Mouse (Mus musculus): ENCODE measurements around the gene Copb1.
"Not testable (repeated sequence)": the region's sequence is repeated elsewhere in the genome, so short reads cannot be mapped to it uniquely, and the experiment has no call there.

Copb1 gene

DNA sequence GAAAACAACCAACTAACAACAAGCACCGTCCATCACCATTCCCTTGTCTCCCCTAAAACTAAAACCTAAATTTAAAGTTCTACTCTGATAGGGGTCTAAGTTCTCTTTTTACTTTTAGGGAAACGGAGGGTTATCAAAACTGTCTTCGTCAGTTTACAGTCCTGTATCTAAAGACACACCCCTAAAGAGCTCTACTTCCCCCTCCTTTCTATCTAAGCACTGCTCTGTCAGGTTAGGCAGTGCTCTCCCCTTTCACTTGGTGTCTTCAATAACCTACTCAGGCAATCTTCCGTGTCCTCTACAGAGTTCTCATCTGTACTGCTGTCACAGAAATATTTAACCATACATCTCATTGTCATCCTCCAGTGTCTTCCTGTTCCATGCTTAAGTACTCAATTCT lies 34.1 kb downstream of the Copb1 start:
- no peak for DNase-seq (ENCODE audit: low spot score in 2 of 2)

DNA sequence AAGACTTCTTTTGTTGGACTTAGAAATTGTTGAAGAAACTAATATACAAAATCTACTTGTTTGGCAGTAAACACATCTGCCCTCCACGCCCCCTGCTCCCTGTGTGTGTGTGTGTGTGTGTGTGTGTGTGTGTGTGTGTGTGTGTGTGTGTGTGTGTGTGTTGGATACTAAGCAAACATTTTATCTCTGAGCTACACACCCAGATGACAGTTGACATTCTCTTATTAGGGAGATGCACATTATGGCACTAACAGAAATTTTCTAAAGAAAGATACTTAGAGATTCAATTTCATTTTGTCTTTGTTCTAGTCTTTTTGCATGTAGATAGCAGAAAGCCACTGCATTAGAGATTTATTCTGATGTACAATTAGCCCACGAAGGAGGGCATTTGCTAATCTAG lies 37.6 kb downstream of the Copb1 start:
- DNase-seq (ENCODE audit: low spot score in 2 of 2) = no peak

DNA sequence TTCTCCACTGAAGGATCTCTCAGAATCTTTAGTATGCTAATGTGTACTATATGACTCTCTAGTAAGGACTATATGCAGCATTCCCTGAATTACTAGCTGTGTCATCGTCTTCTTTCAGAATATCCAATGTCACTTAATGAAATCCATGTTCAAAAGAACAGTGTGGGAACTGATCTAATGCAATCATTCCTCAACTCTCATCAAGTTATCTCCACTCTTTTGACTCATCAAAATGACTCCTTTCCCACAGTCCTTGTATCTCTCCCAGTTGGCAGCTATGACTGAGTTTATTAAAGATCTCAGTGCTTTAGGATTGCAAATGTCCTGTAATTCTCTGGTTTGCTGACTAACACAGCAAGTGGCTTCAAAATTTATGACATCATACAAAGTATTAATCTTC lies 40.1 kb downstream of the Copb1 start:
- no peak for DNase-seq (ENCODE audit: low spot score in 2 of 2)

DNA sequence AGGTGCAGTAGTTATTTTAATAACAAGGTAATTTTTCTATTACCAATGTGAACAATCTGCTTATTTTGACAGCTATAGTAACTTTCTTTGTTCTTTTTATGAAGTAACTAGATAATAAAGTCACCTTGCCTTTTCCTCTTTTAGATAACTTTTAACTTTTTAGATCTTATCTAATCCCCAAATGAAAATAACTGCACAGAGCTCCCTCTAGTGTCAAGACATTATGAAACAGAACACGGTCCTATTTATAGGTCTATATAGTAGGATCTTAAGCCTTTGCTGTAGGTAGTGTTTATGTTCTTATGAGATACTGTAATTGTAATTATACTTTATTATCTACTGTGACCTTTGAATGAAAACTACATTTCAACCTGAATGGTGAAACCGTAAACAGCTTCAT lies 41.0 kb downstream of the Copb1 start:
- DNase-seq (ENCODE audit: low spot score in 2 of 2) = no peak

DNA sequence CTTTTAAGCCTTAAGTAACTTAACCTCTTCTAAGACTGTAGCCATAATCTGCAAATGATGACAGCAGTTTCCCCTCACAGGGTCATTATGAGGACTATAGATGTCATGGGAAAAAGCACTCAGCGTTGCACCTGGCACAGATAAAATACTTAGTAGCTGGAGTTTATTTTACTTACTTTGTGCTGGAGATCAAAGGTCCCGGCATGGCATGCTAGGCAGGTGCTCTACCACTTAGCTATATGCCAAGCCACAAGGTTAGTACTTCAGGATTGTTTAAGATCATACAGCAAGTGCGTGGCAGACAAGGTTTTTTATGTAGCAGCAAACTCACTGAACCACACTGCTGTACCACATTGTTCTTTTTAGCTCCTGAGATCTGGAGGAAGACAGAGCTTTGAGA lies 43.9 kb downstream of the Copb1 start:
- no peak for DNase-seq (ENCODE audit: low spot score in 2 of 2)

DNA sequence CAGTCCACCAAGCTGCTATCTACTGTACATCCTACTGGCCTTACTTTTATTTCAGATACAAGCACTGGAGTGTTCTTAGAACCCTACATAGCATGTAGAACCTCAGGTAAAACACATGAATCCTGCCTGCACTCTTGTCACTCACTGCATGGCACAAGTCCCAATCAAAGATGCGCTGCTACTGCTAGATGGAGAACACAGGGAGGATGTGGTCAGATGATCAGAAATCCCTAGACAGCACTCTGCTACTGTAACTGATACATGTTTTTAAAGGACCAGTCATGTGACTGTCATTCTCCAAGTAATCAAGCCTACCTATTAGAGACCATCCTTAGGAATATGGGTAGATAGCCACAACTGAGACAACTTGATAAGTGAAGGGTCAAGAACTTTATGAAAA lies 44.7 kb downstream of the Copb1 start:
- DNase-seq (ENCODE audit: low spot score in 2 of 2) = no peak

DNA sequence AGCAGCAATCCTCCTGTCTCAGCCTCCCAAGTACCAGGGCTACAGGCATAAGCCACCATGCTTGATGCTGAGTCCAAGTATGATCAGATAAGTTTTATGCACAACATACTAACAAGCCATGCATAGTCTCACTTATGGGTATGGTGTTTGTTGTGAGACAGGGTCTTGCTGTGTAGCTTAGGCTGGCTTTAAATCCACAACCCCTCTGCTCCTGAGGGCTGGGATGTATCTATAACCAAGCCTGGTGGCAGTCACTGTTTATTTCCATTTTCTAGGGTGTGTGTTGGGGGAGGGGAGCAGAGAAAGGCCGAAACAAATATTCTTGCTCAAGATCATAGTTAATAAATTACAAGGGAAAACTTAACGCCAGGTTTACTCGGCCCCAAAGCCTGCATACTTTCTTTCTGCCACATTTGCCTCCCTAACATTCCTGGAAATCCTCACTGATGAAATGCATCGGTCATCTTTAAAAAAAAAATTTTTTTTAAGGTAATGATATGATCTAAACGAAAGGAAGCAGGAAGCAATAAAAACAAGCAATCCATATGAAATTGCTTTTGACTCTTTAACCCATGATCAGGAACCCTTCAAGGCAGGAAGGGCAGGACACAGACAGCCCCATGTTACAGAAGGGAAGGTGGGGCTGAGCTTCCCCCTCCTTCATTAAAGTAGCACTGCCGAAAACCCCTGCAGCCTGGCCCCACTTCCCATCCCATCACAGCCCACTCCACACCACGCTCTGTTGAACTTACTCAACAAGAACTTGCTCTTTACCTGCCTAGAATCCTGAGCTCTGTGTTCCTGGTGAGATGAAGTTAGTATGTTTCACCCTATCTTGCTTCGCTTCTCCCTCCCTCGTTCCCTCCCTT lies 50.8 kb downstream of the Copb1 start:
- DNase-seq (ENCODE audit: low spot score in 2 of 2) = no peak

DNA sequence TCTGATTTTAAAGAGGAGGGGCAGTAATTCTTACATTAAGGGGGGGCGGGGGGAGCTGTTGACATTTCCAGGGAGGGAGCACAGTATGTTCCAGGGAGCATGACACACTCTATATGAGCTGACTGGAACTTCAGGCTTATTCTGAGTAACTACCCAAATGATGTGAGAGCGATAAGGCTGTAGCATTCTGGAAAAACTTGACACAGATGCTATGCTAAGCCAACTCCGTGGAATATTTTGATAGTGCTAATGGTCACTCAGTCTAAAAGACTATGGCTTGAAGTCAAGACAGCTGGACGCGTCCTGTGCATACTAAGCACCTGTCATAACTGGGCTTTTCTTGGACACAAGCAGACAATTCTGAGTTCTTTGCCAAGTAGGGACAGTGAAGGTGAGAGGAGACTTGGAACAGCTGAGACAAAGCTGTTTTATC lies 51.5 kb downstream of the Copb1 start:
- DNase-seq (ENCODE audit: low spot score in 2 of 2) = no peak

DNA sequence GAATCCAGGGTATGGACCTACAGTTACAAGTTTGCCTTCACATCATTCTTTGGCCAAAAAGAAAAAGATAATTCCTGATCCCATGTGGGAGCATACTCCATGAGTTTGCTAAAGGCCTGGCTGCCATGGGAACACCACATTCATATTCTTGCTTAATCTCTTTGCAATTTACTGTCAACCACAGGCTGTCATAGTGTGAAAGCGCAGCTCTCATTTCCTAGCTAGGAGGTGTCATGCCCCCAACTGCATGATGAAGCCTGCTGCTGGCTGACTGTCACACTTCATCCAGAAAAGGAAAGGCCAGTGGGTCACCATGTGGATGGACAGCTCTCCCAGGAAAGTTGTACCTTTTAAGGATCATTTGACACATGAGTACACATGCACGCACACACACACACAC lies 53.9 kb downstream of the Copb1 start:
- peak; percentile 43 to 73 for DNase-seq (ENCODE audit: low spot score in 2 of 2)

DNA sequence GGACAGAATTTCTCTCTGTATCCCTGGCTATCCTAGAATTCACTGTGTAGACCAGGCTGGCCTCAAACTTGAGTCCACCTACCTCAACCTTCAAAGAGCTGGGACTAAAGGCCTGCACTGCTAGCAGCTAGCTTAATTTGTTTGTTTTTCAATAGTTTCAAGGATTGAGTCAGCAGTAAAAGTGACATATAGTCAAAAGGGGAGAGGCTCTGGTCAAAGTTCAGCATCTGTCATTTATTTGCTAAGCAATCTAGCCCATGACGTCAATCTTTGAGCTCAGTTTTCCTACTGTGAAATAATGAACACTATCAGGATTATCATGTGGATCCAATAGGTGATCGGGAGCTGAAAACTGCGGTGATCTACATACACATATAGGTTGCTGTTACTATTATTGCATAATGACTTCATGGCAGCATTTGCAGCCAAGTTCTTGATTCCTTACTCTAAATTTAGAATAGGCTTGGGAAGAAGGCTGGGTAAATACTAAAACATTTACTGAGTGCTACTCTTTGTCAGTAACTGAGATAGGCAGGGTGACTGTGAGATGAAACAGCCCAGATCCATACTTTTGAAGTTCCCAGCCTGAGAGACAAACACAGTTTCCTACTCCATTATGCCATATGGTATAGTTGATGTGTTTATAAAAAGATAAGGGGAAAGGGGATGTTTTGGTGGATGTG lies 54.9 kb downstream of the Copb1 start:
- no peak for DNase-seq (ENCODE audit: low spot score in 2 of 2)

DNA sequence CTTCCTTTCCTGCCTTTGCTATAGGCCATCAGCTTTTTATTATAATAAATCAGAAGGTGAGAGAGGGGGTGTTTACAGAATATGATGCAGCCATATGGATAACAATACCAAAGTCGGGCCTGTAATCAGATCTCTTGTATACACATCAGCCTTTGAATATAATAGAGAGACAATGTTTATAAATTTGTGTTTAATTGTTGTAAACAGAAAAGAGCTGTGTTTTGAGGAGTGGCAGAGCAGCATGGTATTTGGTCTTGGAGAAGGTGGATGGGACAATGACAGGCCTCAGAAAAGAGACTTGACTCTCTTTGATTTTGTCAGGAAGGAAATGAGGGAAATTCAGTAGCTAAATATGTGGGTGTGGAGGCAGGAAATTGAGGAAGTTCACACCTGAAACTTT lies 56.3 kb downstream of the Copb1 start:
- no peak for DNase-seq (ENCODE audit: low spot score in 2 of 2)

DNA sequence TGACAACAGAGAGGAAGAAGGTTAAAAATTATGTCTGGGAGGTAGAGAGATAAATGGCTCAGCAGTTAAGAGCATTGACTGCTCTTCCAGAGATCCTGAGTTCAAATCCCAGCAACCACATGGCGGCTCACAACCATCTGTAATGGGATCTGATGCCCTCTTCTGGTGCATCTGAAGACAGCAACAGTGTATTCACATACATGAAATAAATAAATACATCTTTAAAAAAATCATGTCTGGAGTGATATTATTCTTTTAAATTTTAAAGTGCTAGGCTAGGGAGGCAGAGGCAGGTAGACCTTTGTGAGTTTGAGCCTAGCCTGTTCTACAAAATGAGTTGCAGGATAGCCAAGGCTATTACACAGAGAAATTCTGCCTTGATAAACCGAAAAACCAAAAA lies 57.9 kb downstream of the Copb1 start:
- not testable (repeated sequence) for DNase-seq (ENCODE audit: low spot score in 2 of 2)

DNA sequence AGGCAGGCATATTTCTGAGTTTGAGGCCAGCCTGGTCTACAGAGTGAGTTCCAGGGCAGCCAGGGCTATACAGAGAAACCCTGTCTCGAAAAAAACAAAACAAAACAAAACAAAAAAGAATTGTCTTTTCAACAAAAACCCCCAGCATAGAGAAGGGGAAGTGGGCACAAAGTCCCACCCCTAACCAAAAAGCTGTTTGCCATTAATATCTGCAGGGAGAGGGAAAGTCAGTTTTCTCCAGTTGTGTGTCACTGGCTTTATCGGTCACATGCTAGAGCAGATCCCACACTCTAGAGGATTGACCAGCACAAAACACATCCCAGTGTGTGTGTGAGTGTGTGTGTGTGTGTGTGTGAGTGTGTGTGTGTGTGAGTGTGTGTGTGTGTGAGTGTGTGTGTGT lies 59.7 kb downstream of the Copb1 start:
- DNase-seq (ENCODE audit: low spot score in 2 of 2) = not testable (repeated sequence)

DNA sequence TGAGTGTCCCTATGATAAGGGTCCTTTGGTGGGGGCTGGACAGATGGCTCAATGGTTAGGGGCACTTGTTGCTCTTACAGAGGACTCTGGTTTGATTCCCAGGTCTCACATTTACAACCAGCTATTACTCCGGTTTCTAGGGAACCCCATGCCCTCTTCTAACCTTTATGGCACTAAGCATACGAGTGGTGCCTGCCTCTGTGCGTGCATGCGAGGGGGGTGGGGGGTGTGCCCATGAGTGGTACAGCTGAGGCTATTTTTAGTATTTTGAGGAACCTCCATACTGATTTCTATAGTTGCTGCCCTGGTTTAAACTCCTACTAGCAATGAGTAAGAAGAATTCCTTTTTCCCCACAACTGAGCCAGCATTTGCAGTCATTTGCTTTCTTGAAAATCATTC lies 60.3 kb downstream of the Copb1 start:
- no peak for DNase-seq (ENCODE audit: low spot score in 2 of 2)

DNA sequence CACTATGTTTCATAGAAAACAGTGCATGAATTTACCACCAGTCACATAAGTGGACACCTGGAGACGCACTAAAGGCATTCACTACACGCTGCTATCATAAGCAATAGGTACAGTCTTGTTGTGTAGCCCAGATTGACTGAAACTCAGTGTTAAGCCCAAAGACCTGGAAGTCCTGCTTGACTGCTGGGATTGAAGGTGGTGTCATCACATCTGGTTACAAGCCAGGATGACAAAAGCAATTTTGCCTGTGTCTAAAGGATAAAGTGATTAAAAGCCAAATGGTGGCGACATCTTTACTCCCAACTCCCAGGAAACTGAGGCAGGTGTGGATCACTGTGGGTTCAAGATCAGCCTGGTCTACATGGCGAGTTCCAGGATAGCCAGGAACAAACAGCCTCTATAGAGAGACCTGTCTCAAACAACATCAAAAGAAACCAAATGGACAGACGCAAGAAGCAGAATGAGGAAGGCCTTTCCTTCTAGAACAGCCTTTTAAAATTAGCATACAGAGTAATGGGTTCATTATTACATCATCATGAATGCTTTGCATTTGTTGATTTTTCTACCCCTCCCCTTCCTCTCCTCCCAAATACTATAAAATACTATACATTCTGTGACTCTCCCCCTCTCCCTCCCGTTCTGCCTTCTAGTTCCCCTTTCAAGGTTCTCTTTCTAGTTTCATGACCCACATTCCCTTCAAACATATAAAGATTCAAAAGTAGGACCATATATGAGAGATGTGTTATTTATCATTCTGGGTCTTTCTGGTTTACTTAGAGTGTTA lies 61.0 kb downstream of the Copb1 start:
- no peak for DNase-seq (ENCODE audit: low spot score in 2 of 2)

DNA sequence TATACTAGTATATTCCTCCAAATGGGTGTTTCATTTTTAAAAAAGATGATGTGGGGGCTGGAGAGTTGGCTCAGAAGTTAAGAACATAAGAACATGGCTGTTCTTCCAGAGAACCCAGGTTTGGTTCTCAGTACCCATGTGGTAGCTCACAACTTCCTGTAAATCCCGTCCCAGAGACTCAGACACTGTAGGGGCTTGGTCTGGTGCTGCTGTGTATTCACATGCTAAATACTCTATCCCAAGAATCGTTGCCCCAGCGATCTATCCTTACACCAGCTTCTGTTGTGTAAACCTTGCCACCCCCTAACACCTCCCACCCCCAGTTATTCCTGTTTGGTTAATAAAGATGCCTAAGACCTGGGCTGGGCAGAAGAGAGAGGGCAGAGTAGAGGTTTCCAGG lies 61.9 kb downstream of the Copb1 start:
- DNase-seq (ENCODE audit: low spot score in 2 of 2) = no peak

DNA sequence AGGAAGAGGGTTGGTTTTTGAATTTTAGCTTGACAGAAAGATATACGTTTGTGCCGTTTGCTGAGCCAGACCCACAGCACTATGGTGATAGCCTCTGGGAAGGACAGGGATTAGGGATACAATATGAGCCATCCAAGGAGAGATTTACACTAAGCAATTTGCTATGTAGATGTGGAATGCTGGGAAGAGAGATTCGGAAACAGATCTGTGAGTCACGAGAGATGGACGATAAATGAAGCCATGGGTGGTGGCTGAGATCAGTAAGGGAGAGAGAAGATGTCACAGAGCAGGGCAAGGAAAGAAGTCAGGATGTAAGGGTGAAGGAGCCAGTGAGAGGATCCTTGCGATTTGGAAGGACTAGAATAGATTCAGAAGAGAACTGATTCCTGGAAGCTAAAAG lies 71.1 kb downstream of the Copb1 start:
- no peak for DNase-seq (ENCODE audit: low spot score in 2 of 2)

DNA sequence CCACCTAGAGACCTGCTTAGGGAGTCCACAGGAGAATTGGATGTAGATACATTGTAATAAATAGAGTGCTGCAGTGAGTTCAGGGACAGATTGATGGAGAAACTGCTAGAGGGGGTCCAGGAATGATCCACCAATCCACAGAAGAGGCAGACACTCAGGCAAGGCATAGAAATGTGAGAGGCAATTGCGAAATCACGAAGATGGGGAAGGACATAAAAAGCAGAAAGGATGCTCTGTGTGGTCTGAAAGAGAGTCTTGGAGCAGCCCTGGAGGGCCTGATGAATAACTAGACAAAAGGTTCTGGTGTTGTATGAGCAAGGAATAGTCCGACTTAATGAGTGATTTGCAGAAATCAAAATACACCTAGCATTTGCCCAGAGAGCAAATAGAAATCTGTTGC lies 71.8 kb downstream of the Copb1 start:
- DNase-seq (ENCODE audit: low spot score in 2 of 2) = no peak

DNA sequence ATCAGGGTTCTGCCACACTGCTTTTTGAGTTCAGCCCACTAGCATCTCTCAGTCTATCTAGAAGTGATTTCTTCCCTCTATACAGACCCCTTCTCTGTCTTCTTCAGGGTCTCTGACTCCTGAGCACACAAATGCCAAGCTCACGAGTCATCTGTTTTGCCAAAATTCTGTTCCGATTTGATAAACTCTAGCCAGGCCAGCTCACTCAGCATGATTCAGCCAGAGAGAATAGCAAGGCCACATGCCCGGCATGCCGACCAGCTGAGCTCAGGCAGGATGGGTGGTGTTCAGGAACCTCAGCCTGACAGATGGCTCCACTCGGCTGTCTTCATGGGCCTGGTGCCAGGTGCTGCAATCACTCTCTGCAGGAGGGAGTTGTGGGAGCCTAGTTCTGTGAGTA lies 73.1 kb downstream of the Copb1 start:
- peak; percentile 90 to 92 for DNase-seq (ENCODE audit: low spot score in 2 of 2)

DNA sequence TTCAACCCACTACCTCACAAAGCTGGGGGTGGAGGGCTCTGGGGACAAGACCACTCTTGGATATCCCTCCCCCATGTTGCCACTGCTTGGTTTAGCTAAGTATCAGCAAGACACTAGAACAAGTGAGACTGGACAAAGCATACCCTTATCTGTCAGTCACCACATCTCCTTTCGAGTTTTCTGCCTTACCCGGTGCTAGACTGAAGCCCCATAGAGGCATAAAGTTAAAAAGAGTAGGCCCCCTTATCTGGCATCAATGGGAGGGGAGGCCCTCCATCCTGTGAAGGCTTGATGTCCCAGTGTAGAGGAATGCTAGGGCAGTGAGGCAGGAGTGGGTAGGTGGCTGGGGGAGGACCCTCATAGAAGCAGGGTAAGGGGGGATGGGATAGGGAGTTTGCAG lies 77.9 kb downstream of the Copb1 start:
- no peak for DNase-seq (ENCODE audit: low spot score in 2 of 2)

DNA sequence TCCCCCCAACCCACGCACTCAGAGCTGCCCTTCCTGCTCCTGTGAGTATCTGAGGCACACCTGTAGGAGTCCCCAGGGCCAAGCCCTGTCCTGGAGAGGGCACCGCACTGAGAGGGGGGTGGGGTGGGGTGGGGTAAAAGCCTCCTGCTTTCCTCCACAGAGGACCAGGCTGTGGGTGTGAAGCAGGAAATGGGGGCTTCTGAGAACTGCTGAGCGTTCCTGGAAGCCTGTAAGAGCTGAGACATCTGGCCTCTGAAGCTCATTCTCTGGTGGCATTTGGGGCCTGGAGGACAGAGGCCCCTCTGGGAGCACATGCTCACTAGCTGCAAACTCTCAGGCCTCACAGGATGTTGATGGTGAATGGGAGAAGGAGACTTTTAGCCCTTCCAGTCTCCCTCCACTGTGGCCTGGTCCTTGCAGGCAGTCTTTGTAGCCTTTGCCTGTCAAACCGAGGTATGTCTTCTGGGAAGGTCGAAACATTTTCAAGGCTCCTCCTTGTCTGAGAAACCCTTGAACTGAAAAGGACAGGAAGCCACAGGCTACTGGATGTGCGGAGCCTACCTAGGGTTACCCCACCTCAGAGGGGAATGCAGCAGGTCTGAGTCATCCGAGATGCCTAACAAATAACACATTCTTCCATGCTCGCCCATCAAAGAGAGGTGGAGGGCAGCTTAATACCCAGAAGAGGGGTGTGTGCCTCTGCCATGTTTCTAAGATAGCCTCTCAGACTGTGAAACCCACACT lies 83.0 kb downstream of the Copb1 start:
- DNase-seq (ENCODE audit: low spot score in 2 of 2) = no peak

DNA sequence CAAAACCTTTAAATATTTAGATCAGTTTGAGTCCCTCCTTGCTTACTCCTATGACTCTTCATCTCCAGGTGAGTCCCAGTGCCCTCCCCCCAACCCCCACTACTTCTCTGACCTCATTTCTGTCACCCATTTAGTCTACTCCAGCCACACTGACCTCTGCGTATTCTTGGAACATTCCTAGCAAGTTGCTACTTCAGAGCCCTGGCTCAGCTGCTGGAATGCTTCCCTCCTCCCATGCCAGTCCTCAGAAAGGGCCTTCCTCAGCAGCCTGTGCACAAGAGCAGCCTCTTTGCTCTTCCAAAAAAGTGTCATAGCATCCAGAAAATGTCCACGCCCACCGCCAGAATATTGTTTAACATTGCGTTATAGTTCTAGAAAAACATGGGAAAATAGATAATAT lies 84.5 kb downstream of the Copb1 start:
- DNase-seq (ENCODE audit: low spot score in 2 of 2) = no peak

Data from right cerebral cortex, postnatal 10 days (tissue).